Mouse (Mus musculus) hindbrain, postnatal 0 days (tissue): ENCODE data around the gene Mllt6. TPM values are rescaled to one million over a fixed set of nuclear protein-coding genes. Genes with fewer than 3 reads are reported as not detected.
A peak's percentile ranks its signal among the peaks of the same experiment; 100 is the strongest.

Experiments used
- ATAC-seq: fragments of 200-750 bp; cut with Nextera tagmentation; 2 replicates; pipeline ENCODE4 v1.8.0; 2017; ENCODE audit warnings: mild to moderate bottlenecking, moderate TSS enrichment, moderate library complexity
- DNase-seq: peaks from one replicate; pipeline ENCODE4 v3.0.0-alpha.2; 2015; ENCODE audit warnings: low spot score
- H3K27ac ChIP-seq: fragments of 300-500 bp; sonication (generic); 2 replicates; pipeline ENCODE4 v1.5.1; 2014; ENCODE audit warnings: mild to moderate bottlenecking
- H3K27me3 ChIP-seq: fragments of 300-500 bp; sonication (generic); 2 replicates; pipeline ENCODE4 v1.6.1; 2014; ENCODE audit warnings: low read length, mixed read lengths; ENCODE audit not compliant: insufficient read depth
- H3K36me3 ChIP-seq: fragments of 300-500 bp; sonication (generic); 2 replicates; pipeline ENCODE4 v1.6.1; 2014; ENCODE audit warnings: low read length, mixed read lengths; ENCODE audit not compliant: insufficient read depth
- H3K4me1 ChIP-seq: fragments of 300-500 bp; sonication (generic); 2 replicates; pipeline ENCODE4 v1.6.1; 2014; ENCODE audit warnings: antibody characterized with exemption, low read length, mixed read lengths; ENCODE audit not compliant: insufficient read depth
- H3K4me2 ChIP-seq: fragments of 300-500 bp; sonication (generic); 2 replicates; pipeline ENCODE4 v1.6.1; 2014; ENCODE audit warnings: low read depth, mild to moderate bottlenecking, low read length, moderate library complexity, mixed read lengths
- H3K4me3 ChIP-seq: fragments of 300-500 bp; sonication (generic); 2 replicates; pipeline ENCODE4 v1.5.1; 2014; ENCODE audit warnings: low read length
- H3K9ac ChIP-seq: fragments of 300-500 bp; sonication (generic); replicated peaks from 2 replicates; pipeline ENCODE4 v1.6.1; 2014; ENCODE audit warnings: mild to moderate bottlenecking, low read length, moderate library complexity, mixed read lengths
- H3K9me3 ChIP-seq: fragments of 300-500 bp; sonication (generic); 2 replicates; pipeline ENCODE4 v1.6.1; 2016; ENCODE audit warnings: low read length, mixed read lengths
- CTCF ChIP-seq: IDR thresholded peaks from 2 replicates; pipeline ENCODE4 v1.5.1; 2016; ENCODE audit warnings: antibody characterized with exemption, control low read depth, low read depth
- WGBS: fragments of 180-500 bp; shearing (Covaris S2); extraction: QIAGEN DNeasy Blood & Tissue Kit; methylation state at CpG from one replicate; pipeline ENCODE4 v1.1.7; 2014; 5-methylcytosine and 5-hydroxymethylcytosine counted together
- polyA plus RNA-seq: library from polyadenylated mRNA; unstranded; fragments of >200 nt; fragmentation: Nextera tagmentation; extraction: Ambion mirVana; gene quantifications from 2 replicates; pipeline ENCODE4 v1.2.1, GENCODE M21; 2015
- total RNA-seq: library from RNA; depleted of rRNA; stranded (reverse); fragments of >200 nt; gene quantifications from 2 replicates; pipeline ENCODE4 v1.2.3, GENCODE M21; 2014

Gene Mllt6
- total and polyA plus RNA-seq, 2 experiments from 2014 or later, result 1.7 to 60.8 TPM

GRCm38 (mm10) chr11:97686322-97686908 lies 23.2 kb downstream of the Mllt6 start:
- H3K9ac ChIP-seq, result no peak overlapping the region; the same call in 1 of the 2 replicates
- H3K4me3 ChIP-seq, result peak overlapping the region; percentile 38; the same call in 1 of the 2 replicates

GRCm38 (mm10) chr11:97687061-97687460 lies 23.8 kb downstream of the Mllt6 start:
- H3K36me3 ChIP-seq, result peaks cover 19% of the 10 kb centered on the region
- no peaks in the 10 kb centered on the region for H3K9me3 ChIP-seq
- H3K27ac ChIP-seq, result no peak overlapping the region
- TF ChIP-seq CTCF, result no peak
- 0 out of 2 replicates have a peak, but pooled peaks cover 8% of the 10 kb centered on the region for H3K4me1 ChIP-seq
- 92% methylated on average over 3 of the region's 3 CpGs for WGBS
- DNase-seq, result no peak
- no peak for ATAC-seq
- H3K4me3 ChIP-seq, result no peak overlapping the region
- no peak overlapping the region for H3K9ac ChIP-seq
- no peak overlapping the region for H3K4me2 ChIP-seq
- H3K27me3 ChIP-seq, result no peaks in the 10 kb centered on the region

More at GRCm38 (mm10) chr11:97686322-97686908, 23.2 kb downstream of the Mllt6 start:
- Histone ChIP-seq H3K9me3 (no peaks in the 10 kb centered on the region), H3K27me3 (no peaks in the 10 kb centered on the region), H3K4me2 (peak overlapping the region; percentile 74), H3K4me1 (0 out of 2 replicates have a peak, but pooled peaks cover 8% of the 10 kb centered on the region), H3K27ac (no peak overlapping the region), H3K36me3 (peaks cover 19% of the 10 kb centered on the region)
- 71% methylated on average over 11 of the region's 11 CpGs for WGBS
- ATAC-seq (no peak), DNase-seq (no peak)
- TF ChIP-seq CTCF, result no peak

GRCm38 (mm10) chr11:97689861-97690260 lies 26.6 kb downstream of the Mllt6 start:
- H3K4me3 ChIP-seq, result no peak overlapping the region
- WGBS, result 24% methylated on average over 10 of the region's 10 CpGs
- H3K9me3 ChIP-seq, result no peaks in the 10 kb centered on the region
- peaks cover 22% of the 10 kb centered on the region for H3K36me3 ChIP-seq
- H3K9ac ChIP-seq, result no peak overlapping the region
- ATAC-seq (no peak), DNase-seq (peak; percentile 87)
- no peak overlapping the region for H3K27ac ChIP-seq
- H3K27me3 ChIP-seq, result no peaks in the 10 kb centered on the region
- H3K4me2 ChIP-seq, result no peak overlapping the region
- peaks cover 17% of the 10 kb centered on the region for H3K4me1 ChIP-seq
- peak; percentile 97 for TF ChIP-seq CTCF

DNA sequence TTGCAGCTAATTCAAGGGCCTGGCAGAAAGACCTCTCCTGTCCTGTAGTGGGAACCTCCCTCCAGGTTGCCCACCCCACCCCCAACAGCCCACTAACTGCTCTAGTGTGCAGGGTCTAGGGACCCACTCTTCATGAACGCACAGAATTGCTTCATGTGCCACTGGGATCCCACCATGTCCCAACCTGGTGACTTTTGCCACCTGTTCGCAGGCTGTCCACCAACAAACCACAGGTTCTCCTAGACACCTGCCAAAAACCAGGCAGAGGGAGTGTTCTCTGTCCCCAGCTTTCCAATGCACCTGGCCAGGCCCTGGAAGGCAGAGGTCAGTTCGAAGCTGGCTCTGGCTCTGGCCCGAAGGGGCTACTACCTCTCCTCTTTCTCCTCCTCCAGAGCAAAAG lies 31.2 kb downstream of the Mllt6 start:
- Histone ChIP-seq H3K27me3 (no peaks in the 10 kb centered on the region), H3K9ac (0 out of 2 replicates have a peak overlapping the region, but pooled peaks have one; percentile 2), H3K4me2 (peak overlapping the region; percentile 88), H3K4me3 (no peak overlapping the region), H3K9me3 (no peaks in the 10 kb centered on the region), H3K36me3 (peaks cover 22% of the 10 kb centered on the region), H3K4me1 (peaks cover 35% of the 10 kb centered on the region), H3K27ac (peak overlapping the region; percentile 70)
- ATAC-seq, result no peak
- DNase-seq, result no peak
- no peak for TF ChIP-seq CTCF
- WGBS, result 46% methylated on average over 4 of the region's 4 CpGs

GRCm38 (mm10) chr11:97694921-97695711 lies 31.9 kb downstream of the Mllt6 start:
- Histone ChIP-seq H3K4me1 (peaks cover 35% of the 10 kb centered on the region), H3K4me2 (peak overlapping the region; percentile 88), H3K9me3 (no peaks in the 10 kb centered on the region), H3K9ac (peak overlapping the region; percentile 2; the same call in 1 of the 2 replicates), H3K27ac (peak overlapping the region; percentile 70), H3K36me3 (peaks cover 22% of the 10 kb centered on the region), H3K27me3 (no peaks in the 10 kb centered on the region), H3K4me3 (peak overlapping the region; percentile 1; the same call in 1 of the 2 replicates)
- peak; percentile 52 for ATAC-seq
- TF ChIP-seq CTCF, result no peak
- 16% methylated on average over 17 of the region's 17 CpGs for WGBS
- DNase-seq, result peak; percentile 87

- WGBS, result 35% methylated on average over 9 of the region's 9 CpGs
- ATAC-seq, result no peak
- peak; percentile 46 for DNase-seq
Observed at GRCm38 (mm10) chr11:97695712-97696401, 32.6 kb downstream of the Mllt6 start.

More at GRCm38 (mm10) chr11:97695712-97696401, 32.6 kb downstream of the Mllt6 start:
- no peaks in the 10 kb centered on the region for H3K27me3 ChIP-seq
- peak overlapping the region; percentile 70 for H3K27ac ChIP-seq
- no peak for TF ChIP-seq CTCF
- peak overlapping the region; percentile 1 for H3K4me3 ChIP-seq
- peaks cover 16% of the 10 kb centered on the region for H3K36me3 ChIP-seq
- H3K9me3 ChIP-seq, result no peaks in the 10 kb centered on the region
- H3K4me2 ChIP-seq, result peak overlapping the region; percentile 88
- peaks cover 36% of the 10 kb centered on the region for H3K4me1 ChIP-seq
- peak overlapping the region; percentile 14; the same call in 1 of the 2 replicates for H3K9ac ChIP-seq
